Mouse (Mus musculus) liver, adult (tissue): ENCODE results near the gene Adam12.

ENCODE experiments used
- GATA4 ChIP-seq: IDR thresholded peaks from 2 replicates; pipeline ENCODE4 v1.6.1; 2014; ENCODE audit warnings: mild to moderate bottlenecking, low read length; ENCODE audit not compliant: insufficient replicate concordance

Adam12 gene

GRCm38 (mm10) chr7:134181717-134182116, 50.2 kb downstream of the Adam12 start:
- TF ChIP-seq GATA4, result no peak

GRCm38 (mm10) chr7:134181056-134181455, 50.9 kb downstream of the Adam12 start:
- TF ChIP-seq GATA4, result no peak

GRCm38 (mm10) chr7:134177051-134177450, 54.9 kb downstream of the Adam12 start:
- TF ChIP-seq GATA4, result peak; percentile 52; the same call in 1 of the 2 replicates

GRCm38 (mm10) chr7:134175201-134175600, 56.7 kb downstream of the Adam12 start:
- TF ChIP-seq GATA4, result no peak

GRCm38 (mm10) chr7:134173442-134174090, 58.4 kb downstream of the Adam12 start:
- TF ChIP-seq GATA4, result no peak

GRCm38 (mm10) chr7:134170180-134170910, 61.6 kb downstream of the Adam12 start:
- TF ChIP-seq GATA4, result no peak

GRCm38 (mm10) chr7:134169780-134170179, 62.2 kb downstream of the Adam12 start:
- no peak for TF ChIP-seq GATA4

- TF ChIP-seq GATA4, result no peak
Measured at GRCm38 (mm10) chr7:134167586-134167985, 64.4 kb downstream of the Adam12 start.

- no peak for TF ChIP-seq GATA4
Measured at GRCm38 (mm10) chr7:134163751-134164150, 68.2 kb downstream of the Adam12 start.

- no peak for TF ChIP-seq GATA4
Measured at GRCm38 (mm10) chr7:134162886-134163285, 69.1 kb downstream of the Adam12 start.

GRCm38 (mm10) chr7:134159608-134160007, 72.3 kb downstream of the Adam12 start:
- TF ChIP-seq GATA4, result no peak

- no peak for TF ChIP-seq GATA4
Measured at GRCm38 (mm10) chr7:134151330-134151729, 80.6 kb downstream of the Adam12 start.

- TF ChIP-seq GATA4, result no peak
Measured at GRCm38 (mm10) chr7:134150305-134150704, 81.6 kb downstream of the Adam12 start.

- TF ChIP-seq GATA4, result no peak
Measured at GRCm38 (mm10) chr7:134149351-134149750, 82.6 kb downstream of the Adam12 start.

GRCm38 (mm10) chr7:134147561-134147960, 84.4 kb downstream of the Adam12 start:
- no peak for TF ChIP-seq GATA4

GRCm38 (mm10) chr7:134146821-134147220, 85.1 kb downstream of the Adam12 start:
- no peak for TF ChIP-seq GATA4
